Mouse (Mus musculus) liver, postnatal 0 days (tissue): ENCODE data around the gene Gstm3. TPM values are rescaled to one million over a fixed set of nuclear protein-coding genes. Genes with fewer than 3 reads are reported as not detected.

ENCODE experiments used
- ATAC-seq: fragments of 200-750 bp; cut with Nextera tagmentation; 2 replicates; pipeline ENCODE4 v1.8.0; 2017; ENCODE audit warnings: mild to moderate bottlenecking, moderate library complexity
- DNase-seq: peaks from one replicate; pipeline ENCODE4 v3.0.0-alpha.2; 2016
- H3K27ac ChIP-seq: fragments of 300-500 bp; sonication (generic); 2 replicates; pipeline ENCODE4 v1.5.1; 2014; ENCODE audit warnings: antibody characterized with exemption, moderate library complexity, mild to moderate bottlenecking, low read depth
- H3K27me3 ChIP-seq: fragments of 300-500 bp; sonication (generic); 2 replicates; pipeline ENCODE4 v1.6.1; 2014; ENCODE audit warnings: low read length, control low read depth, mixed read lengths; ENCODE audit not compliant: insufficient read depth
- H3K36me3 ChIP-seq: fragments of 300-500 bp; sonication (generic); replicated peaks from 2 replicates; pipeline ENCODE4 v1.6.1; 2014; ENCODE audit warnings: mild to moderate bottlenecking, control low read depth, low read length, moderate library complexity, mixed read lengths; ENCODE audit not compliant: insufficient read depth
- H3K4me1 ChIP-seq: fragments of 300-500 bp; sonication (generic); 2 replicates; pipeline ENCODE4 v1.6.1; 2014; ENCODE audit warnings: antibody characterized with exemption, mild to moderate bottlenecking, control low read depth; ENCODE audit not compliant: insufficient read depth
- H3K4me2 ChIP-seq: fragments of 300-500 bp; sonication (generic); 2 replicates; pipeline ENCODE4 v1.6.1; 2014; ENCODE audit warnings: low read depth, mild to moderate bottlenecking, low read length, moderate library complexity, mixed read lengths
- H3K4me3 ChIP-seq: fragments of 300-500 bp; sonication (generic); 2 replicates; pipeline ENCODE4 v1.5.1; 2014; ENCODE audit warnings: low read depth, low read length
- H3K9ac ChIP-seq: fragments of 300-500 bp; sonication (generic); replicated peaks from 2 replicates; pipeline ENCODE4 v1.6.1; 2014; ENCODE audit warnings: mild to moderate bottlenecking, moderate library complexity
- H3K9me3 ChIP-seq: fragments of 300-500 bp; sonication (generic); 2 replicates; pipeline ENCODE4 v1.6.1; 2016; ENCODE audit warnings: mild to moderate bottlenecking, control low read depth, low read length, mixed read lengths
- CTCF ChIP-seq: sonication (generic); IDR thresholded peaks from 2 replicates; pipeline ENCODE4 v1.5.1; 2016; ENCODE audit warnings: antibody characterized with exemption, low read depth
- EP300 ChIP-seq: IDR thresholded peaks from 2 replicates; pipeline ENCODE4 v1.6.1; 2016; ENCODE audit warnings: antibody characterized with exemption, low read depth, mild to moderate bottlenecking
- WGBS: fragments of 180-500 bp; shearing (Covaris S2); extraction: QIAGEN DNeasy Blood & Tissue Kit; methylation state at CpG from one replicate; pipeline ENCODE4 v1.1.7; 2014; ENCODE audit not compliant: insufficient replicate concordance; 5-methylcytosine and 5-hydroxymethylcytosine counted together
- polyA plus RNA-seq: library from polyadenylated mRNA; unstranded; fragments of >200 nt; fragmentation: Nextera tagmentation; extraction: Ambion mirVana; gene quantifications from 2 replicates; pipeline ENCODE4 v1.2.1, GENCODE M21; 2015

The Gstm3 gene
- polyA plus RNA-seq, 1 experiment from 2014 or later = 1.9 TPM

DNA sequence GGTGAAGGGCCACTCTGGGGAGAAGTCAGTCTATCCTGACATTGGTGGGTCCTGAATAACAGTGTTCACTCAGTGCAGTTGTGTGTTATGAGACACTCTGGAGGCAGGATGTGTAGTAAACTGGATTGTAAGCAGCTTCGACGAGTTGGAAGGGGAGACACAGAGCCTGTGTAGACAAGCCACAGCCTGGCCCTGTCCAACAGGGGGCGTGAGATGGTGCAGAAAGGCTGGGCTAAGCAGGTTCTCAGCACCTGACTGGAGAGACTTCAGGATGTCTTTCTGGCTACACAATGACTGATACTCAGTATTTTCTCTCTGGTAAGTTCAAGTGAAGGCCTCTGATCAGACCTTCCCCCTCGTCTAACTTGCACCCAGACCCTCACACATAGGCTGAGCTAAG, 23.4 kb downstream of the Gstm3 start:
- H3K9me3 ChIP-seq = no peaks in the 10 kb centered on the region
- TF ChIP-seq EP300 (no peak), CTCF (peak; percentile 38)

DNA sequence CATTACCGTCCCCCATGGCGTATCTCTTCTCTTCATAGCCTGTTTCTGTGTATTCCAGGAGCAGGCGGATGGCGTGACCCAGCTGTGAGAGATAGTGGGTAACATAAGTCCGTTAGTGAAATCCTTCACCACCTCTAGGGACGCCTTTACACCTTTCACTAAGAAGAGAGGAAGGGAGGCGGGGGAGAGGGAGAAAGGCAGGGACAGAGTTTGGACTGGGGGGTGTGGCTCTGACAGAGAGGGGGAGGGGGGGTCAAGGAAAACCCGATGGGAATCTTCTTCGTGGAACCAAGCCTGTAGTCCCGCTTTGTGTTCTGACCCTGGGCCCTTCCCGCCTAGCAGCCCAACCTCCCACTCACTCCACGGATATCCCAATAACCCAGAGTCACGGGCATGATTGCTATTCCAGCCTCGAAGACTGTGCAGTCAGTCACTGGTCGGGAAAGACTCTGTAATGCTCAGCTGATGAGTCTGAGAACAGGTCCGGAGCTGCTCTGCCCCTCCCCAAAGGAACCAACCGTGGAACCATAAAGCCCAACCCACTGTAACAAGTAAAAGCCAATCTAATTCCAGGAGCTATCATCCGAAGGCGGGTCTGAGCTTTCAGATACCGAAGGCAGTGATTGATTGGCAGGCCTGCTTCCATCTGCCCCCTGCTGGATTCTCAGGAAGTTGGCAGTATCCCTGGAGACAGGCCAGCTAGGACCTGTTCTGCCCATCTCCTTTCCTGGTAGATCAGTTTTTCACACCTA, 25.7 kb downstream of the Gstm3 start, which contains the start of gene Gstm6:
Gene Gstm6 (minus strand): TSS at position 511 of the 752 bp plus-strand sequence.
- 31% methylated on average over 20 of the region's 20 CpGs for WGBS

More for the DNA sequence above, 23.4 kb downstream of the Gstm3 start:
- H3K4me1 ChIP-seq = no peaks in the 10 kb centered on the region
- no peaks in the 10 kb centered on the region for H3K36me3 ChIP-seq
- ATAC-seq (no peak), DNase-seq (no peak)
- no peak overlapping the region for H3K9ac ChIP-seq
- WGBS = 54% methylated on average over 4 of the region's 4 CpGs
- no peak overlapping the region for H3K4me3 ChIP-seq
- no peaks in the 10 kb centered on the region for H3K27me3 ChIP-seq
- no peak overlapping the region for H3K27ac ChIP-seq
- H3K4me2 ChIP-seq = no peak overlapping the region

DNA sequence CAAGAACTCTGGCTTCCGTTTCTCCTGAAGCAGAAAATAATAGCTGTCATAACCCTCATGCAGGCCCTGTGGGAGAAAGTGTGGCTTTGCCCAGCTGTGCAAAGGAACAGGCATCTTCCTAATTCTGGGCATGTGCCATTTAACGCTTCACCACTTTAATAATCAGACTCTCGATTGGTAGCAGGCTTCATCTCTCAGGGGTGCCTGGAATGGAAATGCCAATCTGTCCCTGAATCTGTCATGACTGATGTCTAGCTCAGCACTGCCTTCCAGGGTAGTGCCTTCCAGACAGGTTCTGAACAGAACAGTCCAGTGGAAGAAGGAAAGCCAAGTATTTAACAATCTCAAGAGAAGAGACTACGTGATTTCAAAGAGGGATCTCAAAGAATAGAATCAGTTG, 27.8 kb downstream of the Gstm3 start:
- H3K36me3 ChIP-seq = no peaks in the 10 kb centered on the region
- H3K9ac ChIP-seq = no peak overlapping the region
- H3K9me3 ChIP-seq = no peaks in the 10 kb centered on the region
- no peaks in the 10 kb centered on the region for H3K27me3 ChIP-seq
- H3K27ac ChIP-seq = no peak overlapping the region
- no peak for DNase-seq
- H3K4me2 ChIP-seq = no peak overlapping the region
- peaks cover 3% of the 10 kb centered on the region; the same call in 1 of the 2 replicates for H3K4me1 ChIP-seq
- no peak for TF ChIP-seq EP300
- no peak for TF ChIP-seq CTCF
- 81% methylated on average over 4 of the region's 4 CpGs for WGBS
- no peak for ATAC-seq
- H3K4me3 ChIP-seq = no peak overlapping the region

More for the DNA sequence above, 25.7 kb downstream of the Gstm3 start, which contains the start of gene Gstm6:
- DNase-seq (peak; percentile 45), ATAC-seq (peak; percentile 88)
- Histone ChIP-seq H3K27me3 (no peaks in the 10 kb centered on the region), H3K4me1 (peaks cover 3% of the 10 kb centered on the region; the same call in 1 of the 2 replicates), H3K9ac (0 out of 2 replicates have a peak within 1 kb of the TSS, but pooled peaks have one; percentile 18), H3K27ac (peak within 1 kb of the TSS; percentile 40; the same call in 1 of the 2 replicates), H3K4me2 (peak within 1 kb of the TSS; percentile 54), H3K9me3 (no peaks in the 10 kb centered on the region), H3K36me3 (no peaks in the 10 kb centered on the region), H3K4me3 (peak within 1 kb of the TSS; percentile 5; the same call in 1 of the 2 replicates)
- no peak for TF ChIP-seq EP300
- peak; percentile 68 for TF ChIP-seq CTCF

- Histone ChIP-seq H3K9ac (no peak overlapping the region), H3K4me3 (no peak overlapping the region), H3K4me1 (peaks cover 3% of the 10 kb centered on the region; the same call in 1 of the 2 replicates), H3K9me3 (no peaks in the 10 kb centered on the region), H3K36me3 (no peaks in the 10 kb centered on the region), H3K4me2 (no peak overlapping the region), H3K27me3 (no peaks in the 10 kb centered on the region), H3K27ac (no peak overlapping the region)
- WGBS = 72% methylated on average over 7 of the region's 7 CpGs
- TF ChIP-seq EP300 (no peak), CTCF (no peak)
- DNase-seq (no peak), ATAC-seq (no peak)
Observed at GRCm38 (mm10) chr3:107940524-107940923, 28.6 kb downstream of the Gstm3 start.

- Histone ChIP-seq H3K9ac (no peak overlapping the region), H3K4me3 (no peak overlapping the region), H3K27ac (no peak overlapping the region), H3K4me1 (peaks cover 3% of the 10 kb centered on the region; the same call in 1 of the 2 replicates), H3K4me2 (no peak overlapping the region), H3K27me3 (no peaks in the 10 kb centered on the region), H3K36me3 (no peaks in the 10 kb centered on the region), H3K9me3 (no peaks in the 10 kb centered on the region)
- DNase-seq = no peak
- TF ChIP-seq CTCF (no peak), EP300 (no peak)
- no peak for ATAC-seq
- 49% methylated on average over 4 of the region's 4 CpGs for WGBS
Observed at GRCm38 (mm10) chr3:107939830-107940229, 29.3 kb downstream of the Gstm3 start.

GRCm38 (mm10) chr3:107939403-107939802, 29.7 kb downstream of the Gstm3 start:
- Histone ChIP-seq H3K27me3 (no peaks in the 10 kb centered on the region), H3K9me3 (no peaks in the 10 kb centered on the region), H3K4me1 (peaks cover 3% of the 10 kb centered on the region; the same call in 1 of the 2 replicates), H3K4me2 (no peak overlapping the region), H3K27ac (no peak overlapping the region), H3K9ac (peak overlapping the region; percentile 21; the same call in 1 of the 2 replicates), H3K36me3 (no peaks in the 10 kb centered on the region), H3K4me3 (no peak overlapping the region)
- DNase-seq (peak; percentile 63), ATAC-seq (peak; percentile 35; the same call in 1 of the 2 replicates)
- WGBS = 24% methylated on average over 3 of the region's 3 CpGs
- TF ChIP-seq EP300 (no peak), CTCF (peak; percentile 90)
